Mouse (Mus musculus) ES-Bruce4 (cell line): ENCODE measurements at regions not wholly inside any gene's neighbourhood (a gene's known extent, or its start where the extent isn't known, plus 50 kb on each side); places are given as distances from the start of the nearest gene placed in this dataset.

Experiments used
- EP300 ChIP-seq: IDR thresholded peaks from 2 replicates; pipeline ENCODE4 v1.6.1; 2011; ENCODE audit warnings: low read depth, low read length; ENCODE audit not compliant: insufficient read depth
- POLR2A ChIP-seq: IDR thresholded peaks from one replicate; pipeline ENCODE4 v1.8.1; 2011; ENCODE audit warnings: low read length; ENCODE audit not compliant: insufficient read depth

GRCm38 (mm10) chr12:99118381-99119115 is 198.2 kb downstream of the Ttc8 start:
- TF ChIP-seq EP300 = no peak
- TF ChIP-seq POLR2A = no peak
